Mouse (Mus musculus): ENCODE results near the gene Smoc2.

GRCm38 (mm10) chr17:14407874-14408273 is 128.6 kb downstream of the Smoc2 start:
- no peak for TF ChIP-seq GATA1 (IDR thresholded peaks at IDR 0.05; ENCODE audit: low read length)
- TF ChIP-seq TAL1 (IDR thresholded peaks at IDR 0.05; ENCODE audit: low read length): no peak
